Mouse (Mus musculus): Measurements from ENCODE around the gene Creld1. TPM values are rescaled to one million over a fixed set of nuclear protein-coding genes. Genes with fewer than 3 reads are reported as not detected.

Creld1 gene
- polyA plus RNA-seq, 1 experiment, result 0.38 TPM

- Histone ChIP-seq H3K36me3 (ENCODE audit: control insufficient read depth) (peaks cover 68% of the 10 kb centered on the region), H3K4me3 (replicated peaks) (no peak overlapping the region), H3K27me3 (ENCODE audit: control insufficient read depth) (no peaks in the 10 kb centered on the region), H3K9me3 (ENCODE audit: control insufficient read depth, low read length) (peaks cover 4% of the 10 kb centered on the region; the same call in 1 of the 2 replicates), H3K4me1 (ENCODE audit: control insufficient read depth) (no peaks in the 10 kb centered on the region)
- TF ChIP-seq TAL1 (IDR thresholded peaks at IDR 0.05; ENCODE audit: low read length), result no peak
- no peak for TF ChIP-seq GATA1 (IDR thresholded peaks at IDR 0.05; ENCODE audit: low read length)
These were observed 31.5 kb downstream of the Creld1 start for GRCm38 (mm10) chr6:113514600-113514999.

- Histone ChIP-seq H3K4me3 (replicated peaks) (no peak overlapping the region), H3K27me3 (ENCODE audit: control insufficient read depth) (no peaks in the 10 kb centered on the region), H3K36me3 (ENCODE audit: control insufficient read depth) (peaks cover 98% of the 10 kb centered on the region), H3K9me3 (ENCODE audit: control insufficient read depth, low read length) (peaks cover 4% of the 10 kb centered on the region; the same call in 1 of the 2 replicates), H3K4me1 (ENCODE audit: control insufficient read depth) (no peaks in the 10 kb centered on the region)
- TF ChIP-seq GATA1 (IDR thresholded peaks at IDR 0.05; ENCODE audit: low read length), result no peak
- TF ChIP-seq TAL1 (IDR thresholded peaks at IDR 0.05; ENCODE audit: low read length), result no peak
These were observed 34.5 kb downstream of the Creld1 start for GRCm38 (mm10) chr6:113517434-113518080.

GRCm38 (mm10) chr6:113522310-113522709, 39.2 kb downstream of the Creld1 start:
- H3K4me3 ChIP-seq (replicated peaks), result no peak overlapping the region
- H3K27me3 ChIP-seq (ENCODE audit: control insufficient read depth), result no peaks in the 10 kb centered on the region
- H3K9me3 ChIP-seq (ENCODE audit: control insufficient read depth, low read length), result no peaks in the 10 kb centered on the region
- H3K4me1 ChIP-seq (ENCODE audit: control insufficient read depth), result no peaks in the 10 kb centered on the region; the same call in none of the 2 replicates
- H3K36me3 ChIP-seq (ENCODE audit: control insufficient read depth), result peaks cover 88% of the 10 kb centered on the region
- TF ChIP-seq GATA1 (IDR thresholded peaks at IDR 0.05; ENCODE audit: low read length), result no peak
- TF ChIP-seq TAL1 (IDR thresholded peaks at IDR 0.05; ENCODE audit: low read length), result no peak

- no peak overlapping the region for H3K4me3 ChIP-seq (replicated peaks)
- no peaks in the 10 kb centered on the region for H3K27me3 ChIP-seq (ENCODE audit: control insufficient read depth)
- no peaks in the 10 kb centered on the region for H3K9me3 ChIP-seq (ENCODE audit: control insufficient read depth, low read length)
- no peak for TF ChIP-seq GATA1 (IDR thresholded peaks at IDR 0.05; ENCODE audit: low read length)
- no peak for TF ChIP-seq TAL1 (IDR thresholded peaks at IDR 0.05; ENCODE audit: low read length)
- H3K4me1 ChIP-seq (ENCODE audit: control insufficient read depth), result no peaks in the 10 kb centered on the region; the same call in none of the 2 replicates
- peaks cover 86% of the 10 kb centered on the region for H3K36me3 ChIP-seq (ENCODE audit: control insufficient read depth)
These were observed 40.3 kb downstream of the Creld1 start for GRCm38 (mm10) chr6:113523420-113523819.

- Histone ChIP-seq H3K27me3 (ENCODE audit: control insufficient read depth) (no peaks in the 10 kb centered on the region), H3K4me3 (replicated peaks) (peak within 1 kb of the TSS; percentile 100), H3K36me3 (ENCODE audit: control insufficient read depth) (peaks cover 51% of the 10 kb centered on the region), H3K9me3 (ENCODE audit: control insufficient read depth, low read length) (no peaks in the 10 kb centered on the region), H3K4me1 (ENCODE audit: control insufficient read depth) (peaks cover 31% of the 10 kb centered on the region)
- TF ChIP-seq GATA1 (IDR thresholded peaks at IDR 0.05; ENCODE audit: low read length) (no peak; the same call in 1 of the 2 replicates), TAL1 (IDR thresholded peaks at IDR 0.05; ENCODE audit: low read length) (no peak)
These were observed 48.1 kb downstream of the Creld1 start, which contains the start of the genes Emc3 and Fancd2 for GRCm38 (mm10) chr6:113530932-113531839. Emc3 (minus strand) TSS chr6:113531652. Fancd2 (plus strand) TSS chr6:113531682.

- peaks cover 31% of the 10 kb centered on the region for H3K4me1 ChIP-seq (ENCODE audit: control insufficient read depth)
- H3K4me3 ChIP-seq (replicated peaks), result peak overlapping the region; percentile 100
- H3K36me3 ChIP-seq (ENCODE audit: control insufficient read depth), result peaks cover 54% of the 10 kb centered on the region
- TF ChIP-seq GATA1 (IDR thresholded peaks at IDR 0.05; ENCODE audit: low read length) (no peak), TAL1 (IDR thresholded peaks at IDR 0.05; ENCODE audit: low read length) (no peak)
- H3K9me3 ChIP-seq (ENCODE audit: control insufficient read depth, low read length), result no peaks in the 10 kb centered on the region
- no peaks in the 10 kb centered on the region for H3K27me3 ChIP-seq (ENCODE audit: control insufficient read depth)
These were observed 48.8 kb downstream of the Creld1 start for GRCm38 (mm10) chr6:113531840-113532404.

- H3K36me3 ChIP-seq (ENCODE audit: control insufficient read depth), result peaks cover 60% of the 10 kb centered on the region
- no peaks in the 10 kb centered on the region for H3K27me3 ChIP-seq (ENCODE audit: control insufficient read depth)
- H3K4me1 ChIP-seq (ENCODE audit: control insufficient read depth), result peaks cover 27% of the 10 kb centered on the region
- no peak overlapping the region for H3K4me3 ChIP-seq (replicated peaks)
- TF ChIP-seq GATA1 (IDR thresholded peaks at IDR 0.05; ENCODE audit: low read length) (no peak), TAL1 (IDR thresholded peaks at IDR 0.05; ENCODE audit: low read length) (no peak)
- no peaks in the 10 kb centered on the region for H3K9me3 ChIP-seq (ENCODE audit: control insufficient read depth, low read length)
These were observed 51.8 kb downstream of the Creld1 start for GRCm38 (mm10) chr6:113534886-113535285.

GRCm38 (mm10) chr6:113541610-113542009, 58.5 kb downstream of the Creld1 start:
- no peaks in the 10 kb centered on the region for H3K27me3 ChIP-seq (ENCODE audit: control insufficient read depth)
- peaks cover 87% of the 10 kb centered on the region for H3K36me3 ChIP-seq (ENCODE audit: control insufficient read depth)
- H3K4me1 ChIP-seq (ENCODE audit: control insufficient read depth), result peaks cover 8% of the 10 kb centered on the region
- TF ChIP-seq GATA1 (IDR thresholded peaks at IDR 0.05; ENCODE audit: low read length), result no peak
- TF ChIP-seq TAL1 (IDR thresholded peaks at IDR 0.05; ENCODE audit: low read length), result no peak
- no peaks in the 10 kb centered on the region for H3K9me3 ChIP-seq (ENCODE audit: control insufficient read depth, low read length)
- no peak overlapping the region for H3K4me3 ChIP-seq (replicated peaks)

Other genes with a start within 250 kb of the Creld1 start
- gene Mtmr14, start 245.5 kb upstream of the Creld1 start, polyA plus RNA-seq (2012), result 11.4 and 14.2 TPM in 2 replicates
- gene Cpne9, start 201.0 kb upstream of the Creld1 start, polyA plus RNA-seq (2012), result 0.02 and 0.03 TPM in 2 replicates
- gene Brpf1, start 176.2 kb upstream of the Creld1 start, polyA plus RNA-seq (2012), result 6.0 and 6.8 TPM in 2 replicates
- 0.56 and 0.83 TPM in 2 replicates for gene Ogg1, start 156.3 kb upstream of the Creld1 start, polyA plus RNA-seq (2012)
- 0.19 and 0.31 TPM in 2 replicates for gene Camk1, start 139.3 kb upstream of the Creld1 start, polyA plus RNA-seq (2012)
- gene Tada3, start 105.4 kb upstream of the Creld1 start, polyA plus RNA-seq (2012), result 13.9 and 15.1 TPM in 2 replicates
- gene Arpc4, start 105.2 kb upstream of the Creld1 start, polyA plus RNA-seq (2012), result 14.9 and 23.3 TPM in 2 replicates
- 0.16 and 0.34 TPM in 2 replicates for gene Ttll3, start 94.0 kb upstream of the Creld1 start, polyA plus RNA-seq (2012)
- 9.0 and 14.6 TPM in 2 replicates for gene Rpusd3, start 64.0 kb upstream of the Creld1 start, polyA plus RNA-seq (2012)
- not detected in 2 replicates for gene Cidec, start 47.5 kb upstream of the Creld1 start, polyA plus RNA-seq (2012)
- gene Jagn1, start 40.7 kb upstream of the Creld1 start, polyA plus RNA-seq (2012), result 0.23 and 0.38 TPM in 2 replicates
- not detected in 2 replicates for gene Il17re, start 24.8 kb upstream of the Creld1 start, polyA plus RNA-seq (2012)
- not detected in 2 replicates for gene Il17rc, start 11.9 kb upstream of the Creld1 start, polyA plus RNA-seq (2012)
- 0.02 TPM in 1 of 2 replicates, not detected in the other for gene Prrt3, start 18.6 kb downstream of the Creld1 start, polyA plus RNA-seq (2012)
- gene Emc3, start 48.4 kb downstream of the Creld1 start, polyA plus RNA-seq (2012), result 2.4 and 2.6 TPM in 2 replicates
- gene Fancd2, start 48.4 kb downstream of the Creld1 start, polyA plus RNA-seq (2012), result 0.13 and 0.15 TPM in 2 replicates
- not detected in 2 replicates for gene Fancd2os, start 117.4 kb downstream of the Creld1 start, polyA plus RNA-seq (2012)
- 2.1 and 2.6 TPM in 2 replicates for gene Brk1, start 121.5 kb downstream of the Creld1 start, polyA plus RNA-seq (2012)
- 0.15 and 0.21 TPM in 2 replicates for gene Vhl, start 140.7 kb downstream of the Creld1 start, polyA plus RNA-seq (2012)
- gene Irak2, start 155.2 kb downstream of the Creld1 start, polyA plus RNA-seq (2012), result 13.6 and 15.2 TPM in 2 replicates
- gene Tatdn2, start 213.8 kb downstream of the Creld1 start, polyA plus RNA-seq (2012), result 2.5 and 3.3 TPM in 2 replicates
- gene Ghrl, start 236.6 kb downstream of the Creld1 start, polyA plus RNA-seq (2012), result not detected in 2 replicates